Mouse (Mus musculus): Measurements from ENCODE around the gene Mrpl24.

DNA sequence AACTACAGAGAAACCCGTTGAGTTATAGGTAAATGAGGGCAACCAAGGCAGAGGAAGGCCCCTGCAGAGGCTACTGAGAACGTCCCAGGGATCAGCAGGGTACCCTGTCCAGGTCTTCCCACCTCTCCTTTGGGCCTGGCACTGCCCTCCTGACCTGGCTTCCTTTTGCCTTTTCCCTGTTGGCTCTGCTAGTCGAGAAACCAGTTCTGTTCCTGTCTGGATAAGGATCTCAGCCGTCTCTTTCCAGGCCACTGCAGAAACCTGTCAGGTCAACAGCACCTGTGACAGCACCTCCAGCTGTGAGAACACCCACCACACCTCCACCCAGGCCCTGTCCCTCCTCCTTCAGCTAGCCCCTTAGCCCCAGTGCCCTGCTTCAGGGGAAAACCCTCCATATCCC is 39.2 kb downstream of the Mrpl24 start:
- TF ChIP-seq CTCF (IDR thresholded peaks at IDR 0.05; ENCODE audit: extremely low read depth, insufficient read length, insufficient replicate concordance, low read depth, low read length) (no peak), POLR2A (IDR thresholded peaks at IDR 0.05; ENCODE audit: low read depth, low read length) (no peak)

Data from small intestine, adult 2 months (tissue).